Mouse (Mus musculus): ENCODE measurements around the gene Rab5c. TPM values are rescaled to one million over a fixed set of nuclear protein-coding genes. Genes with fewer than 3 reads are reported as not detected.
A peak's percentile ranks its signal among the peaks of the same experiment; 100 is the strongest.

The Rab5c gene
- 205 and 221 TPM in 2 replicates for polyA plus RNA-seq (2012; rRNA removed)

DNA sequence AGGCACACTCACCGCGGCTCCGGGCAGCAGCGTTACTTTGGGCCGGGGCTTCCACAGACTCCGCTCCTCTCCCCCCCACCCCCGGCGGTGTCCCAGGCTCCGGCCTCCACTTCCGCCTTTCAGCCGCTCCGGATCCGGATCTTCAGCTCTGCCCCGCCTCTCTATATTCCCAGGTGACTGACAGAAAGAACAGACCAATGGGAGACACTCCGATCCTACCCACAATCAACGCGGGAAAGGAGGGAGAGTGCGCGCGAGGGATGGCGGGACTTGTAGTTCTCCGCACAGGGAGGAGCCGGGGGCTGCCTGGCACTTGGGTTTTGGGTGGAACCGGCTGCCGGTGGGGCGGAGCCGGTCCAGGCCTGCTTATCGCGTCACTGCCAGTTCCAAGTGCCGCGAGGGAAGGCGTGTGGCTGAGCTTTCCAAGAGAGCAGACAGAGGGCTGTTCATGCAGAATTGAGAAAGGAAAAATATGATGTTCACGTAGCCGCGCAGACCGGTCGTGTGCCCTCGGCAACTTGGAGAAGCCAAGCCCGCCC lies at the start of gene Rab5c:
Gene Rab5c, minus strand, starts transcription at position 150 of the 539 bp plus-strand sequence.
- DNase-seq (ENCODE audit: extremely low spot score in 1 of 2, low spot score in 1 of 2): peak; percentile 99

DNA sequence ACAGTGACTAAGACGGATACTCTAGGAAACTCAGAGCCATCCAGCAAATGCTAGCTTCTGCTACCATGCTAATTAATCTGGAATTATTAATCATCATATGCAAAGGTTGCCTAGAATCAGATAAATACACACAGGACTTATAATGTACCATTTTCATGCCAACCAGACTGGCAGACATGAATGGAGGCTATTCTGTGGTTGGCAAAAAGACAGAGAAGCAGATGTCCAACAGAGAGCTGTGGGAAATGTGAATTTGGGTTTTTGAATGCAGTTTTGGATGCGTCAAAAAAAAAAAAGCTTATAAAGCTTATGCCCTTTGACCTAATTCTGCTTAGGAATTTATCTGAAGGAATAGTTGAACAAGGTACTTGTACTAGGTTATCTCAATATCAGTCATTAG lies 47.8 kb upstream of the Rab5c start:
- no peak for DNase-seq (ENCODE audit: extremely low spot score in 1 of 2, low spot score in 1 of 2)

DNA sequence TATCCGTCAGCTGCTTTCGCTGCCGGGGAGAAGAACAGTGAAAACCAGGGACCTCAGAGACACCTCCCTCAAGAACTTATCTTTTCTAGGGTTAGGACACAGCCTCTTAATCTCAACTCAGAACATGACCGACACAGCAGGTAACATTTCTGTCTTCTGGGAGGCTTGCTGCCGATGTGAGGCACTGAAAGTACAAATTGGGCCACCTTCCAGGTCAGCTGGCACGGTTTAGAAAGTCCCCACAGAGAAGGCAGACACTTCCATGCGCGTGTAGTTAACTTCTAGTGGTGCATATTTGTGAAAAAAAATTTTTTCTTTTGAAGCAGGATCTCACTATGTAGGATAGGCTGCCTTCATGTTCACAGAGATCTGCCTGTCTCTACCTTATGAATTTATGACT lies 46.3 kb upstream of the Rab5c start:
- no peak for DNase-seq (ENCODE audit: extremely low spot score in 1 of 2, low spot score in 1 of 2)

DNA sequence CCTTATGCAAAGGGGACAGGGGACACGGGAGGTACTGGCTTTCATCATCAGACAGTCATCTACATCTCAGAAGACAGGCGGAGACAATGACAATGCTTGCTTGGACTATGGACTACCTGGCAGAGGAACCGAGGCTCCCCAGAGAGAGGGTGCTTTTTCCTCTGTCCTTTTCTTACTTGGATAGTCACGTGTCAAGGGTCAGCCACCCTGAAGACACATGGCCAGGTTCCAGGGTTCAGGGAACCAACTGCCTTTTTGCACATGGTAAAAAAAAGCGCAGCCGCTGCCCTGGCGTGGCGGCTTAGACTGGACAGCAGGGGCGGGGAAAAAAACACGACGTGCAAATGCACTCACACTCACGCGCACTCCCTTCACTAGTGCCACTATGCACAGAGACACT lies 44.6 kb upstream of the Rab5c start:
- no peak for DNase-seq (ENCODE audit: extremely low spot score in 1 of 2, low spot score in 1 of 2)

DNA sequence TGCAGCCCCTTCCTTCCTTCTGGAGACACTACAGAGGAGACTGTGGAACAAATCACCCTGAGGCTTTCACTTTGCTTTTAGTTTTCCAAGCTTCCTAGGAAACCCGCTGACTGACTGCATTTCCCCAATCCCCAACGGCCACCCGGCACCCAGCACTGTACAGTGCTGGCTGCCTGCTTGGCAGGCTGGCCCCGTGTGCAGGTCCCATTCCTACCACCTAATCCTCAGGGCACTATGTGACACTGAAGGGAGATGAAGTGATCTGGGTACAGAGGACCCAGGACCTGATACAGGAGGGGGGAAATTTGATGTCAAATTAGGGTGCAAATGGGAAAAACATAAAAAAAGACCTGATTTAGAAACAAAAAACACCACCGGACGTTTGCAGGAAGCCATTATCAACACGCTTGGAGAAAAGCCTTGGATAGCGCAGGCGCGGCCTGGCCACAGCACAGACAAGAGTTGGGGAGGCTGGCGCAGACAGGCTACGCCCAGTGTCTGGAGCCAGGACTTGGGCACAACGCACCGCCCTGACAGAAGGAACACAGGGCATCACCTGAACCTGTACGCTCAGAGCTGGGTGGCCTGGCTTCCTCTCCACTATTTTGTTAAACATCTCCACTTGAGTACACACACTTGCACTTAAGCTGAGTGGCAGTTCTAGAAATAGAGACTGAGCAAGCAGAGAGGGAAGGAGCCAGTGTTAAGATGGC lies 43.9 kb upstream of the Rab5c start:
- no peak for DNase-seq (ENCODE audit: extremely low spot score in 1 of 2, low spot score in 1 of 2)

DNA sequence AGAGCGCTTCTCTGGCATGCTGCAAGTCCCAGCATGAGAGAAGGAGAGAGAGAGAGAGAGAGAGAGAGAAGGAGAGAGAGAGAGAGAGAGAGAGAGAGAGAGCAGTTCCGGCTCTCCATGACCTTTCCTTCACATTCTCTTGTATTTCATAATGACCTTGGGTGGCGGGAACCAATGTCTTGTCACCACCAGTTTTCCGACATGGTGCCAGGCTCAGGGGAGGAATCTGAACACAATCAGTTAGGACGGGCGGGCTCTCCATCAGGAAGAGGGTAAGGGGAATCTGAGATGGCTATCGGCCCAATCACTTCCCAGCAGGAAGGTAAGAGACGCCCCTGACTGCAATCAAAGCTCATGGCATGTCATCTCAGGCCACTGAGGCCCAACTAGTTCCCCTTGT lies 42.2 kb upstream of the Rab5c start:
- DNase-seq (ENCODE audit: extremely low spot score in 1 of 2, low spot score in 1 of 2): no peak

DNA sequence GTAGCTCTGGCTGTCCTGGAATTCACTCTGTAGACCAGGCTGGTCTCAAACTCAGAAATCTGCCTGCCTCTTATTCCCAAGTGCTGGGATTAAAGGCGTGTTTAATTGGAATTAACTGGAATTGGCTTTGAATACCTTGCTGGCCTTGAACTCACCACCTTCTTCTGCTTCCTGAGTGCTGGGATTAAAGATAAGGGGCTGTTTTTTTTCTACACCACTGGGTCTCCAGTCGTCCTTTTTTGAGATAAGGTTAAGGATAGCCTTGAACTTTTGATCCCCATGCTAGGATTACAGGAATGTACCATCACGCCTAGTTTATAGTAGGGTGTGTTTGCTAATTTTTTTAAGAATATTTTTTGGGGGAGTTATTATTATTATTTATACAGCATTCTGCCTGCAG lies 40.1 kb upstream of the Rab5c start:
- DNase-seq (ENCODE audit: extremely low spot score in 1 of 2, low spot score in 1 of 2): no peak

DNA sequence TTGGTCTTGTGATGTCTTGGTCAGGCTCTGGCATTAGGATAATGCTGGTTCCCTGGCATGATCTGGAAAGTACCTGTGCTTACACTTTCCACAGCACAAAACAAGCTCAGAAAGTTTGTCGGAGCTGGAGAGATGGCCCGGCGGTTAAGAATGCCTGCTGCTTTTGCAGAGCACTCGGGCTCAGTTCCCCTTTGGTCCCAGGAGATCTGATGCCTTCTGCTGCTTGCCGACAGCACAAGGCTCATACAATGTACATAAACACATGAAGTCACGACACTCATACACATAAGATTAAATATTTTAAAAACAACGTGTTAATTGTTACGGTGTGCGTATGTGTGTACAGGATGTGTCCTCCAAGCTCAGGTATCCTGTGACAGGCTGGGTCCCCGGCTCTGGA lies 37.9 kb upstream of the Rab5c start:
- DNase-seq (ENCODE audit: extremely low spot score in 1 of 2, low spot score in 1 of 2): no peak

DNA sequence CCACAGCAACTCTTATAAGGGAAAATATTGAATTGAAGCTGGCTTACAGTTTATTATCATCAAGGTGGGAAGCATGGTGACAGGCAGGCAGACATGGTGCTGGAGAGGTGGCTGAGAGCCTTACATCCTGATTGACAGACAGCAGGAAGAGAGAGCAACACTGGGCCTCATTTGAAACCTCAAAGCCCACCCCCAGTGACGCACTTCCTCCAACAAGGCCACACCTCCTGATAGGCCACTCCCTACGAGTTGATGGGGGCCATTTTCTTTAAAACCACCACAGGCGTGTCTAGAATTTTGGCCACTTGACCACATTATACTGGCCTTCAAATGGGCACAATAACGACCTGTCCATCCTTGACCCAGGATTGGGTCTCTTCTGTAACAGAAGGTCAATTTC lies 36.2 kb upstream of the Rab5c start:
- DNase-seq (ENCODE audit: extremely low spot score in 1 of 2, low spot score in 1 of 2): no peak

DNA sequence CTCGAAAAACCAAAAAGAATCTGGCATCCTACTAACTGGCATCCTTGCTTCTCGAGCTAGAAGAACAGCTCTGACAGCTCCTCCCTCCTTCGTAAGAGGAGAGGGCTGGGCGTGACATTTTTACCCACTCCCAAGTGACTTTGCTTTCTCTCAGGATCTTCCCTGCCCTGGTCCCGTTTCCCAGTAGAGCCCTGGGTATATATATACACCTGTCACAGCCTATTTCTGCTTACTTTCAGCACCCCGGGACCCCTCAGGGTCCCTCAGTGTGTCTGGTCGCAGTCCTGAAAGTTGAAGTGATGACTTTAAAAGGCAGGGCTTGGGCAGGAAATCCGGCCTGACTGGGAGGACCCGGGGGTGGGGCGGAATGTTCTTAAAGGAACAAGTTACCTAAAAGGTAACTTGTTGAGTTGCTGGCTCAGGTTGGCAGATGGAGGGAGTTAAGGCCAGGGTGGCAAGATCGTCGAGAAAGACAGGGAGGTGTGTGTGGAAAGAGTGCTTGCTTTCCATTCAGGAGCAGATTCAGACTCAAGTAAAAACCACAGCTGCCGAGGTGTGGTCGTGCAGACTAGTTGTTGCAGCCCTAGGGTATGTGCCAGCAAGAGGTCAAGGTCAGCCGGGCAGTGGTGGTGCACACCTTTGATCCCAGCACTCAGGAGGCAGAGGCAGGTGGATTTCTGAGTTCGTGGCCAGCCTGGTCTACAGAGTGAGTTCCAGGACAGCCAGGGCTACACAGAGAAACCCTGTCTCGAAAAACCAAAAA lies 32.8 kb upstream of the Rab5c start, which contains the start of gene Ghdc:
Gene Ghdc, minus strand, starts transcription at position 312 of the 763 bp plus-strand sequence.
- peak; percentile 63 to 87 for DNase-seq (ENCODE audit: extremely low spot score in 1 of 2, low spot score in 1 of 2)

DNA sequence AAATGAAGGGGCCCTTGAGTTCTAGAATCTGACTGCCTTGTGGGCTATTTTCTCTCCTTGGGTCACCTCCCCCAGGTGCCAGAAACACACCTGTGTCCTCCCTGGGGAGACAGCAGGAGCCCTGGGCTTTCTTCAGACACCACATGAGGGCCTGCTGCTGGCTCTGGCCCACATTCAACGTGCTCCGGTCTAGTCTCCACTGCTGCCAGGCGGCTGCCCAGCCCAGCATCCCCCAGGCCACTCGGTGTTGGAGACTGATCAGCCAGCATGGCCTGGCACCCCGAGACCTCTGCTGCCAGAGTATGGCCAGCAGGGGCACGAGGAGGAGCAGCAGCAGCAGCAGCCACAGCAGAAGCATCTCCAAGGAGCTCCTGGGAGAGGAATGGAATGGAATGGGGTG lies 32.0 kb upstream of the Rab5c start:
- no peak for DNase-seq (ENCODE audit: extremely low spot score in 1 of 2, low spot score in 1 of 2)

DNA sequence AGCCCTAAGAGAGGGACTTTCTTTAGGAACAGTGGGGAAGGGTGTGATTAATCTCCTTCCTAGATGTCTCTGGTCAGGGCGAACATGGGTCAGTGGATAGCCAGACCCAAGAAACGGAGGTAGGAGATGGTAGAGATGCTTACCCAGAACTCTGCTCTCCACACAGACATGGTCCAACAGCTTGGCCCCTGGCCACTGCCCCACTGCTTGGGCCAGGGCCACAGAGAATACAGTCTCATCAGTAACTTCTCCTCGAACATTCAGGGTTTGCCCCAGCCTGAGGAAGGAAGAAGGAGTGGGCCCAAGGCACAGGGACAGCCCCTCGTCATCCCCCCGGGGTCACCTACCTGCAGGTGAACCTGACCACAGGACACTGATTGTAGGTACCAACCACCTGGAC lies 29.9 kb upstream of the Rab5c start:
- DNase-seq (ENCODE audit: extremely low spot score in 1 of 2, low spot score in 1 of 2): no peak

DNA sequence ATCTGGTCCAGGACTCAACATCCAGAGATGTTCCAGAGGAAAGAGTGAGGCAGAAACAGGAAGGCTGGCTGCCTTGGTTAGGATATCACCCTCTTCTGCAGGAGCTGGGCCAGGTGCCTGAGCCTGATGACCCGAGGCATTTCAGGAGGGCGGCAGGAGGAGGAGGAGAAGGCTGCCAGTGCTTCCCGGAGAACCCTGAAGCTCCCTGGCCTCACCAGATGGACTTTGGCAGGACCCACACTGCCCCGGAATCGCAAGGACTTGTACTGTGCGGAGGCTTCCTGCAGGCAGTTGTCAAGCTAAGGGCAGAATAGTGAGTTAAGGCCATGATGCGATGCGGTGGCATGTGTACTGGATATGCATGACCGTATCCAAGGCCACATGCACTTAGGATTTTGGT lies 28.7 kb upstream of the Rab5c start:
- DNase-seq (ENCODE audit: extremely low spot score in 1 of 2, low spot score in 1 of 2): no peak

DNA sequence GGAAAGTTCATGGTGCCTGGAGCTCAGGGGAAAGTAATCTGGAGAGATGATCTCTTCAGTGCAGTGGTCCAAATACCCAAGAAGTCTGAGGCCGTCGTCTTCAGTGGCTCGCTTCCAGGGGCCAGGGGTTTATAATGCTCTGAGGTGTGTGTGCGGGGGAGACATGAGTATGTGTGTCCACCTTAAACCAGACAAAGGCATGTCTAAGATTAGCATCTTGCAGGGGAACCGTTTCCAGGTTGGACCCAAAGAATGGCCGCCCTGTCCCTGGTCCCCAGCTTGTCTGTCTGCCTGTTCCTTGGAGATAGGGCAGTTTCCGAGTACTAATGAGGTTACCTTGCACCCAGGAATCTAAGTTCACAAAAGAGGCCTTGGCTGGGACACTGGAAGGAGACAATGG lies 24.8 kb upstream of the Rab5c start, which contains the start of gene Hcrt:
Gene Hcrt, minus strand, starts transcription at position 101 of the 400 bp plus-strand sequence.
- no peak for DNase-seq (ENCODE audit: extremely low spot score in 1 of 2, low spot score in 1 of 2)

DNA sequence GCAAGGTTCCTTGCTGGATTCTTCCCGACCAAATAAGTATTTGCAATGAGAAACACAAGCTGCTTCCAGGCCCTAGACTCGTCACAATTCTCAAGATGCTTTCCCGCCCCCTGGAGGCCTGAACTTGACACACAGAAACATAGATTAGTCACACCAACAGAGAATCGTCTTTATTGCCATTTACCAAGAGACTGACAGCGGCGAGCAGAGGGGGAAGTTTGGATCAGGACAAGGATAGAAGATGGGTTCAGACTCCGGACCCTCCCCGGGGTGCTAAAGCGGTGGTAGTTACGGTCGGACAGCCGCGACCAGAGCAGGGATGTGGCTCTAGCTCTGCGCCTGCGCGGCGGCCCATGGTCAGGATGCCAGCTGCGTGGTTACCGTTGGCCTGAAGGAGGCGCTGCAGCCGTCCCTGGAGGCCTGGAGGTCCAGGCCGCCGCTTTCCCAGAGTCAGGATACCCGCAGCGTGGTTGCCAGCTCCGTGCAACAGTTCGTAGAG lies 23.6 kb upstream of the Rab5c start:
- peak; percentile 72 to 94 for DNase-seq (ENCODE audit: extremely low spot score in 1 of 2, low spot score in 1 of 2)

DNA sequence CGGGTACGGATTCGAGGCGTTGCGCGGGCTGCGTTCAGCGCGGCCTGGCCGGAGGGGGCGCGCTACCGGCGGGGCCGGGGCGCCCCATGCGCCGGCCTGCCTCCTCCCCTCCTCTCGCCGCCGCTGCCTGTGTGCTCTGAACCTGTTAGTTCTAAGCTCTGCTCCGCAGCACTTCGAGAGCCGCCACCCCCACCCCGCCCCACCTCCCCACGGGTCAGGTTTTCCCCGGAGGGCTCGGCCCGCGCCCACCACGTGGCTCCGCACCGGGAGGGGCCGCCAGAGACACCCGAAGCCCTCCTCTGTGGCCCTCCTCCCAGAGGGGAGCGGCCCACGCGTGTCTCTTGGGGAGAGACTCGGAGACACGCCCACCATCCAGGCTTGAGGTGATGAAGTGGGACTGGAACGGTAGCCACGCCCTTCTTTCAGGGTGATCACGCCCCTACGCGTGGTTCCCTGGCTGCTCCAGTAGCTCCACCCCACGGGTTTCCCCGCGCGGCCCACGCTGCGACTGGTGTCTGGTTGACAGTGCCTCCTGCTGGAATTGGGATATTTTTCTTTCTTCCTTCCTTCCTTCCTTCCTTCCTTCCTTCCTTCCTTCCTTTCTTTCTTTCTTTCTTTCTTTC lies 21.7 kb upstream of the Rab5c start, which contains the start of gene Kcnh4:
Gene Kcnh4, minus strand, starts transcription at position 332 of the 623 bp plus-strand sequence.
- DNase-seq (ENCODE audit: extremely low spot score in 1 of 2, low spot score in 1 of 2): peak; percentile 89 to 96

DNA sequence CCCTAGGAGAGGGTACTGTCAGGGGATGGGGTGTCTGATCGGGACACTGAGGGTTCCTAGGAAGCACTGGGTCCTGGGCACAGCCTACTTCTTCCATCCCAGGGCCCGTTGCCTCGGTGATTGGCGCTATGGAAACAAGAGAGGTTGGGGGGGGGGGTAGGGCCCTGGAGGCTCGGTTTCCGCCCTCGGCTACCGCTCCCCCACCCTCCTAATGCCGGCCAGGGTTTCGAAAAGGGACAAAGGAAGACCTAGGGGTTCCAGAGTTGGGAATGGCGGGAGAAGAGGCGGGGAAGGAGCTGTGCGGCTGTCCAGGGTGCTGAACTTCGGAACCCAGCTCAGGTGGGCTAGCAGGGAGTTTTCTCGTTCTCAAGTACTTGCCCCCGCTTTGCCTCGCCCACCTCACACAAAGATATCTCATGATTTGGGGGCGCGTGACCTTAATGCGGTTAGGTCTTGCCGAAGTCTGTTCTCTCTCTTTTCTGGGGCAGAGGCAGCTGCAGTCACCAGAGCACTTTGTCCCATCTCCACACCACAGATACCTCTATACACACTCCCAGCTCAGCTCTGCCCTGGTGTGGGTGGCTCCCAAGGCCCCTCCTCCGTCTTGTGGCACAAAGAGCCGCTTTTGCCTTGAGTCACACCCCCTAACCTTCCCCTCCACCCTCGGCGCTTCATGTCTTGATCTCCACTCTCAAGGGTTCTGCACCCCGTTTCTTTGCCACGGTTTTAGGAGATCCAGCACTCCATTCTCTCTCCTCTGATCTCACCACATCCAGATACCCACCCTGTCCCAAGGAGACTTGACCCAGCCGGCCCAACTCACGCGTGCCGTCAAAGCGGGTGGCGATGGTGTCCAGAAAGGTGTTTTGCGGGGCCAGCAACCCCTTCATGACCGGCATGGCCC lies 20.9 kb upstream of the Rab5c start:
- DNase-seq (ENCODE audit: extremely low spot score in 1 of 2, low spot score in 1 of 2): no peak

DNA sequence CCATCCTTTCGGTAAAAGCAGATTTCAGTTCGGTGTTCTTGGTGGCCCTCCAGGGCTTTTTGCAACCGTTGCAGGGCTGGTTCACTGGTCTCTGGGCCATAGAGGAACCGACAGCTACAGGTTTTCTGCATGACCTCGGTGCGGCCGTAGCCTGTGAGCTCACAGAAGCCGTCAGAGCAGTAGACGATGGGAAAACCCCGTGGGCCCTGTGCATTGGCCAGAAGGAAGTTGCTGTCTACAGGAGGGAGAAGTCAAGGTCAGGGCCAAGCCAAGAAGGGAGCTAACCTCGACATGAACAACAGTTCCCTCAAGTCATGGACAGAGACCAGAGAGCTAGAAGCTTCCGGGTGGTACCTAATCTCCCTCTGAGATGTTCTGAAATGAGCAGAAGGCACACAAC lies 19.6 kb upstream of the Rab5c start:
- DNase-seq (ENCODE audit: extremely low spot score in 1 of 2, low spot score in 1 of 2): no peak

DNA sequence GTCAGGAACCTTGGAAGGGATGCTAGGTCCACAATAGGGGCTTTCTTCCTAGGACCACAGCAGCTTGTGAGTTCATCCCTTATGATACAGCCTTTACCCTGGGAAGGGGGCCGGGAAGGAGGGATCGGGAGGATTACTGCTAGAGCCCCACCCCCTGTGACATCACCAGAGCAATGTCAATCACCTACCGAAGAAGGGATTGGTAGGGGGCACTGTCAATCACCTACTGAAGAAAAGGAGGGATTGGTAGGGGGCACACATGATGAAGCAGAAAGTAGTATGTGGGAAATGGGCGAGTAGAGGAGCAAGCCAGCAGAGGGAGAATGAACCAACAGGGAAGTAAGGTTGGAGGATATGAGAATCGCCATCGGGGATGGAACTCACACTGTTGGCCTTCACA lies 18.5 kb upstream of the Rab5c start:
- no peak for DNase-seq (ENCODE audit: extremely low spot score in 1 of 2, low spot score in 1 of 2)

DNA sequence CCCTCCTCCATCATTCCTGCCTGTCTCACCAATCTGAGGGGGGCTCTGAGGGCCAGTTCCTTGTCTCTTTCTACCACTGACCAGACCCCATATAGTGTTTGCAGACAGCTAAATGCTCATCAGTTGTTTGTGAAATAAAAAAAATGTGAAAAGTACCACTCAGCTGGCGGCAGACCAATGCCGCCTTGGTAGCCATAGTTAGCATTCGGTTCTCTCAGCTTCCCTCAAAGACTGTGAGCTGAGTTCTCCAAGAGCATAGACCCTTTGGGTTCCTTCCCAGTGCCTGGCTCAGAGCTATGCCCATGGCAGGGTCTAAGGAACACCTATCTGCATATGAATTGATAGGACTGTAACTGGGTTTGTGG lies 16.7 kb upstream of the Rab5c start:
- peak in 1 of 2 experiments; percentile 68 for DNase-seq (ENCODE audit: extremely low spot score in 1 of 2, low spot score in 1 of 2)

Data from frontal cortex, adult 2 months (tissue).